Mouse (Mus musculus) liver, embryonic 14.5 days (tissue): ENCODE results near the gene Dmwd.

Source experiments
- CTCF ChIP-seq: IDR thresholded peaks from 2 replicates; pipeline ENCODE4 v1.5.1; 2016; ENCODE audit warnings: antibody characterized with exemption, low read depth, control low read depth
- EP300 ChIP-seq: IDR thresholded peaks from 2 replicates; pipeline ENCODE4 v1.6.1; 2016; ENCODE audit warnings: antibody characterized with exemption, low read depth

- TF ChIP-seq CTCF = no peak
- TF ChIP-seq EP300 = no peak
These were observed 796 bp upstream of the Dmwd start for GRCm38 (mm10) chr7:19075231-19075630.
